Mouse (Mus musculus) heart, embryonic 11.5 days (tissue): ENCODE measurements around the gene Tbc1d10a. TPM values are rescaled to one million over a fixed set of nuclear protein-coding genes. Genes with fewer than 3 reads are reported as not detected.

ENCODE experiments used
- ATAC-seq: fragments of 200-750 bp; cut with Nextera tagmentation; replicated peaks from 2 replicates; pipeline ENCODE4 v1.8.0; 2017; ENCODE audit warnings: moderate library complexity; ENCODE audit not compliant: insufficient number of reproducible peaks, low FRiP score, low TSS enrichment
- H3K27ac ChIP-seq: fragments of 300-500 bp; sonication (generic); 2 replicates; pipeline ENCODE4 v1.5.1; 2014; ENCODE audit warnings: mild to moderate bottlenecking, low read depth, low read length
- H3K27me3 ChIP-seq: fragments of 300-500 bp; sonication (generic); 2 replicates; pipeline ENCODE4 v1.6.1; 2014; ENCODE audit warnings: mild to moderate bottlenecking, low read length, mixed read lengths; ENCODE audit not compliant: control insufficient read depth, insufficient read depth
- H3K36me3 ChIP-seq: fragments of 300-500 bp; sonication (generic); 2 replicates; pipeline ENCODE4 v1.6.1; 2014; ENCODE audit warnings: mild to moderate bottlenecking, low read length, moderate library complexity, mixed read lengths; ENCODE audit not compliant: control insufficient read depth, insufficient read depth
- H3K4me1 ChIP-seq: fragments of 300-500 bp; sonication (generic); 2 replicates; pipeline ENCODE4 v1.6.1; 2014; ENCODE audit warnings: low read length; ENCODE audit not compliant: control insufficient read depth, insufficient read depth
- H3K4me2 ChIP-seq: fragments of 300-500 bp; sonication (generic); 2 replicates; pipeline ENCODE4 v1.6.1; 2014; ENCODE audit warnings: mild to moderate bottlenecking, moderate library complexity
- H3K4me3 ChIP-seq: fragments of 300-500 bp; sonication (generic); 2 replicates; pipeline ENCODE4 v1.5.1; 2014; ENCODE audit warnings: low read depth, low read length
- H3K9ac ChIP-seq: fragments of 300-500 bp; sonication (generic); 2 replicates; pipeline ENCODE4 v1.6.1; 2014; ENCODE audit warnings: mild to moderate bottlenecking, low read depth, low read length, moderate library complexity
- H3K9me3 ChIP-seq: fragments of 300-500 bp; sonication (generic); replicated peaks from 2 replicates; pipeline ENCODE4 v1.6.1; 2016; ENCODE audit warnings: low read length; ENCODE audit not compliant: control insufficient read depth
- WGBS: fragments of 180-500 bp; shearing (Covaris S2); extraction: QIAGEN DNeasy Blood & Tissue Kit; methylation state at CpG from one replicate; pipeline ENCODE4 v1.1.7; 2014; ENCODE audit not compliant: insufficient replicate concordance; 5-methylcytosine and 5-hydroxymethylcytosine counted together
- polyA plus RNA-seq: library from polyadenylated mRNA; unstranded; fragments of >200 nt; fragmentation: Nextera tagmentation; extraction: Ambion mirVana; gene quantifications from 2 replicates; pipeline ENCODE4 v1.2.1, GENCODE M21; 2014

Tbc1d10a gene
- polyA plus RNA-seq = 8.5 and 10.1 TPM in 2 replicates

DNA sequence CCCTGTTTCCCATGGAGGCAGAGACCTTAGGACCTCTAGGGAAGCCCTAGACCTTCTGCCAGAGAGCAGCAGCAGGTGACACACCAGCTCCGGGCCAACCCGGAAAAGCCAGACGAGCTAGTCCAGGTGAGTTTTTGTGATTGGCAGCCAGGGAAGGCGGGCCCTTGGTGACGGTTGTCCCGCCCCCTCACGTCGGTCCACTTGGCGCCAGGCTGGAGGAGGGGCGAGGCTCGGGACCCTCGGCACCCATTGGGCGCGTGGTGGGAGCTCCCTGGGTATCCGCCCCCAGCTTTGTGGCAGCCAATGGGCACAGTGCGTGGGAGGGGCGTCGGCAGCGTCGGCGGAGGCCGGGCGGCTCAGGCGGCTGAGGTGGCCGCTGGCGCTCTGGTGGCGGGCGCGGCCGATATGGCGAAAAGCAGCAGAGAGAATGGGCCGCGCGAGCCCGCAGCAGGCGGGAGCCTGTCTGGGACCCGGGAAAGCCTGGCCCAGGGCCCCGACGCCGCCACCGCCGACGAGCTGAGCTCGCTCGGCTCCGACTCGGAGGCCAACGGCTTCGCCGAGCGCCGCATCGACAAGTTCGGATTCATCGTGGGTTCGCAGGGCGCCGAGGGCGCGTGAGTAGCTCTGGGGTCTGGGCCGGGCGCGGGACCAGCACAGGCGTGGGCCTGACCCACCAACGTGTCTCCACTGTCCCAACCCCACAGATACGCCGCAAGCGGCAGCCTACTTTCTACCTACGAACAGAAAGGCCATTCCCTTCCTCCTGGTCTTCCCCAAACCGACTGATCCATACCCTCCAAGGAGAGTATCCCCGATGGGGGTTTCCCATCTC is at the start of gene Tbc1d10a:
Tbc1d10a (plus strand) TSS at position 304 of the 832 bp plus-strand sequence.
- H3K27me3 ChIP-seq = no peaks in the 10 kb centered on the region
- peaks cover 4% of the 10 kb centered on the region for H3K36me3 ChIP-seq
- H3K27ac ChIP-seq = no peak within 1 kb of the TSS
- H3K4me2 ChIP-seq = peak within 1 kb of the TSS; percentile 95
- H3K4me1 ChIP-seq = peaks cover 7% of the 10 kb centered on the region; the same call in 1 of the 2 replicates
- peak within 1 kb of the TSS; percentile 87 for H3K4me3 ChIP-seq
- under 1% methylated on average over 71 of the region's 71 CpGs for WGBS
- no peaks in the 10 kb centered on the region for H3K9me3 ChIP-seq
- H3K9ac ChIP-seq = peak within 1 kb of the TSS; percentile 92
- peak; percentile 99 for ATAC-seq

DNA sequence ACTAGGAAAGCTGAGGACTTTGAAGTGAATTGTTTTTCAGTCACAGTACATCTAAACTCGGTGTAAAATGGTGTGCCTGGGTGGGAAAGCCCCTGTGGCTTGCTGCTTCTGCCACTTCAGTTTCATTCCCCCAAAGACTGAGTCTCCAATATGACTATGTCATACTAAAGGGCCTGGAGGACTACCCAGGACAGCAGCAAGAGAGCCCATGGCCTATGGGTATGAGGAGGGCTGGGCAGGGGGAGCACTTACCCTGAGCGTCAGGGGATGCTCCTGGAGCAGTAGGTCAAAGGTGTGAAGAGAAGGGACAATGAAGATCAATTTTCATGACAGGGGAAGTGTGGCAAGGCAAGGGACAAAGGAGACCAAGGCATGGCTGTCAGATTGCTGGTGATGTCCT is 47.6 kb upstream of the Tbc1d10a start:
- H3K27me3 ChIP-seq = no peaks in the 10 kb centered on the region
- H3K4me3 ChIP-seq = no peak overlapping the region
- 73% methylated on average over 2 of the region's 2 CpGs for WGBS
- H3K36me3 ChIP-seq = peaks cover 18% of the 10 kb centered on the region
- ATAC-seq = no peak
- no peak overlapping the region for H3K9ac ChIP-seq
- H3K9me3 ChIP-seq = no peaks in the 10 kb centered on the region
- no peak overlapping the region for H3K4me2 ChIP-seq
- H3K27ac ChIP-seq = no peak overlapping the region
- H3K4me1 ChIP-seq = peaks cover 10% of the 10 kb centered on the region

- no peak overlapping the region for H3K4me3 ChIP-seq
- H3K36me3 ChIP-seq = peaks cover 18% of the 10 kb centered on the region
- no peak overlapping the region for H3K27ac ChIP-seq
- no peak overlapping the region for H3K9ac ChIP-seq
- no peaks in the 10 kb centered on the region for H3K9me3 ChIP-seq
- ATAC-seq = no peak
- peaks cover under 1% of the 10 kb centered on the region; the same call in 1 of the 2 replicates for H3K4me1 ChIP-seq
- H3K4me2 ChIP-seq = no peak overlapping the region
- no peaks in the 10 kb centered on the region for H3K27me3 ChIP-seq
Observed at GRCm38 (mm10) chr11:4141505-4141904, 45.1 kb upstream of the Tbc1d10a start.

DNA sequence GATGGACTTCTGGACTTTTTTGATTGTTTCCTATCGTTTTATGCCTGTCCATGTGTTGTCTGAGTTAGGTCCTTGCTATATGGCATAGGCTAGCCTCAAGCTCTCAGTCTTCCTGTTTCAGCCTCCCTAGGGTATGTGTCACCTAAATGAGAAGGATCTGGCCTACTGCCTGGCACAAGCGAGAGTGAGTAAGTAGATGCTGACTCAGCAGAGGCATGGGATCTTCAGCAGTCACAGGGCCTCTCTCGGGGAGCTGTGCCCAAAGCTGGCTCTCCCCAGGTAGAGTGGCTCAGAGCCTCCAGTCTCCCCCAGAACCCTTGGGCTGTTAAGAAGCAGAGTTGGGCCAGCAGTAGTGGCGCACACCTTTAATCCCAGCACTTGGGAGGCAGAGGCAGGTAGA is 44.2 kb upstream of the Tbc1d10a start:
- WGBS = 79% methylated on average over 4 of the region's 4 CpGs
- H3K36me3 ChIP-seq = peaks cover 15% of the 10 kb centered on the region
- no peak overlapping the region for H3K9ac ChIP-seq
- H3K9me3 ChIP-seq = no peaks in the 10 kb centered on the region
- no peak overlapping the region for H3K4me2 ChIP-seq
- no peak for ATAC-seq
- H3K27ac ChIP-seq = no peak overlapping the region
- H3K27me3 ChIP-seq = no peaks in the 10 kb centered on the region
- no peaks in the 10 kb centered on the region for H3K4me1 ChIP-seq
- no peak overlapping the region for H3K4me3 ChIP-seq

DNA sequence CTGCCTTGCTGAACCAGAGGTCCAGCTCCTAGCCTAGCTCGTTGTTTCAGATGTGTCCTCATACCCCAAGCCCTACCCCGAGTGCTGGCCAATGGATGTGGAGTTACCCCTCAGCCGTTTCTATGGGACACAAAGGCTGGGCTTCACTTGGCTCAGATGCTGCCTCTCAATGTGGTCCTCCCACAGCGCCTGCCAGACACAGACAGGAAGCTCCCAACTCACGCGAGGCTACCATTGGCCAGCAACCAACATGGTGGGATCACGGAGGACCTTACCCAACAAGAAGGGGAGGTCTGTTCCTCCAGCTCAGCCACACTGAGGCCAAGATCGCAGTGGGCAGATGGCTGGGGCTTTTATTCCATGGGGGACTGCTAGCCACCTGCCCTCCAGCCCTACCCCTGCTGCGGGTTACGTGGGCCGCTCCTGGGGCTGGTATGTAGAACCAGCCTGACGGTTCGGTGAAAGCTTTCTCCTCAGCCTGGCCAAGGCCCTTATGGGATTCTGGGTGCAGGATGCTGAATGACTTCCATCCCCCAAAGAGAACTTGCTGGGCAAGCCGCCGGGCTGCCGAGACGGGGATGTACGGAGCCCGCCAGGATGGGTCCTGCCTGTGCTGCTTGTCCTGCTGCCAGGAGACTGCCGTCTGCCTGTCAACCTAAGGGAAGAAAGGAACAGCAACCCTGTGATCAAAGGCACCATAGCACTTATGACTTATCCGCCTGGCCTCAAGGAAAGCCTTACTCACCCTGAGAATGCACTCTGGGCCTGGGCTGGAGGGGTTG is 43.1 kb upstream of the Tbc1d10a start:
- ATAC-seq = no peak
- Histone ChIP-seq H3K4me2 (no peak overlapping the region), H3K9ac (no peak overlapping the region), H3K4me3 (no peak overlapping the region), H3K36me3 (peaks cover 14% of the 10 kb centered on the region), H3K27me3 (no peaks in the 10 kb centered on the region), H3K9me3 (no peaks in the 10 kb centered on the region), H3K4me1 (0 out of 2 replicates have a peak, but pooled peaks cover 2% of the 10 kb centered on the region), H3K27ac (no peak overlapping the region)
- WGBS = 80% methylated on average over 21 of the region's 21 CpGs

DNA sequence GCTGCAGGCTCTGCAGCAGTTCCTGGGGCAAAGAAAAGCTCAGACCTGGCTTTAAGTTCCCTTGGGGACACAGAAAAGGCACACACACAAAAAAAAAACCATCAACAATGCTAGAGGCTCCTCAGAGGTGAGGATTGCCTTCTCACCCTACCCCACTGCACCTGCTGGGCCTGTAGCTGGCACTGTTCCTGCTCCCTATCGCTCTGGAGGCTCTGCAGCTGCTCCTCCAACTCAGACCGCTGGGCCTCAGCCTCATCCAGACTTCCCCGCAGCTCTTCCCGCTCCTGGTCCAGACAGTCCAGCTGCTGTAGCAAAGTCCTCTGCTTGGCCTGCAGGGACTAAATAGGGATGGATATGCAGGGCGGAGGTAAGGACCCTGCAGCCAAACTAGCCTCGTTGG is 40.2 kb upstream of the Tbc1d10a start:
- ATAC-seq = no peak

DNA sequence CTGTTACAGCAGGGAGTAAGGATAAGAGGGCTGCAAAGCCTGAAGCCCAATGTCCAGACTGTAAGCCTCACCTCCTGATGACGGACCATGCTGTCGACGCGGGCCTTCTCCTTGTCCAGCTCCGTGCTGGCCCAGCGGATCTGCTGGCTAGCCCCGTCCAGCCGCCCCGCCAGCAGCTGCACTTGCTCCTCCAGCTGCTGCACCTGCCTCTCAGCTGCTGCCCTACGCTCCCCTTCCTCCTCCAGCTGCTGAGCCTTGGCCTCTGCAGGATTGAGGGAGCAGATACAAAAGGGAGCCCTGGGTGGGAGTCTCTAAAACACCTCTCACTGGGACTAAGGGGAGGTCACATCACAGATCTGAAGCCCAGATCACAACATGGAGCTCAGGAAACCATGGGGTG is 39.5 kb upstream of the Tbc1d10a start:
- 0 out of 2 replicates have a peak, but pooled peaks cover 2% of the 10 kb centered on the region for H3K4me1 ChIP-seq
- ATAC-seq = no peak
- H3K9ac ChIP-seq = no peak overlapping the region
- 76% methylated on average over 10 of the region's 10 CpGs for WGBS
- no peaks in the 10 kb centered on the region for H3K9me3 ChIP-seq
- H3K36me3 ChIP-seq = peaks cover 7% of the 10 kb centered on the region
- H3K27me3 ChIP-seq = no peaks in the 10 kb centered on the region
- H3K27ac ChIP-seq = no peak overlapping the region
- H3K4me3 ChIP-seq = no peak overlapping the region
- H3K4me2 ChIP-seq = no peak overlapping the region

More for the DNA sequence above, 40.2 kb upstream of the Tbc1d10a start:
- Histone ChIP-seq H3K9ac (no peak overlapping the region), H3K9me3 (no peaks in the 10 kb centered on the region), H3K4me2 (no peak overlapping the region), H3K36me3 (peaks cover 7% of the 10 kb centered on the region), H3K4me3 (no peak overlapping the region), H3K27ac (no peak overlapping the region), H3K27me3 (no peaks in the 10 kb centered on the region), H3K4me1 (0 out of 2 replicates have a peak, but pooled peaks cover 2% of the 10 kb centered on the region)
- 73% methylated on average over 6 of the region's 6 CpGs for WGBS

GRCm38 (mm10) chr11:4148120-4148519 is 38.5 kb upstream of the Tbc1d10a start:
- no peak for ATAC-seq

More at GRCm38 (mm10) chr11:4148120-4148519, 38.5 kb upstream of the Tbc1d10a start:
- Histone ChIP-seq H3K9me3 (no peaks in the 10 kb centered on the region), H3K4me2 (no peak overlapping the region), H3K36me3 (peaks cover 4% of the 10 kb centered on the region; the same call in 1 of the 2 replicates), H3K9ac (no peak overlapping the region), H3K4me3 (no peak overlapping the region), H3K27me3 (no peaks in the 10 kb centered on the region), H3K27ac (no peak overlapping the region), H3K4me1 (0 out of 2 replicates have a peak, but pooled peaks cover 2% of the 10 kb centered on the region)
- WGBS = 86% methylated on average over 5 of the region's 5 CpGs
